Mouse (Mus musculus) left cerebral cortex, postnatal 4 days (tissue): ENCODE measurements at regions not wholly inside any gene's neighbourhood (a gene's known extent, or its start where the extent isn't known, plus 50 kb on each side); places are given as distances from the start of the nearest gene placed in this dataset.

Experiments
- DNase-seq: peaks from one replicate; pipeline ENCODE4 v3.0.0-alpha.2; 2022
- intact Hi-C: fragments of 180-260 bp; cut with DNase I; formaldehyde crosslinking; loops from one replicate; pipeline ENCODE4 v1.15.1; 2025

GRCm38 (mm10) chr5:74776081-74776480 lies 73.4 kb upstream of the Lnx1 start:
- DNase-seq: no peak

GRCm38 (mm10) chr5:74775596-74775995 lies 72.9 kb upstream of the Lnx1 start:
- intact Hi-C loops: no loop called here
- DNase-seq: no peak

More at GRCm38 (mm10) chr5:74776081-74776480, 73.4 kb upstream of the Lnx1 start:
- intact Hi-C loops: no loop called here

GRCm38 (mm10) chr5:74773558-74774429 lies 71.1 kb upstream of the Lnx1 start:
- intact Hi-C loops: no loop called here
- DNase-seq: no peak

GRCm38 (mm10) chr5:74771121-74771520 lies 68.4 kb upstream of the Lnx1 start:
- intact Hi-C loops: no loop called here
- DNase-seq: no peak

GRCm38 (mm10) chr5:74769023-74769422 lies 66.3 kb upstream of the Lnx1 start:
- intact Hi-C loops: no loop called here
- DNase-seq: no peak

GRCm38 (mm10) chr5:74767993-74768392 lies 65.3 kb upstream of the Lnx1 start:
- DNase-seq: no peak
- intact Hi-C loops: no loop called here

GRCm38 (mm10) chr5:74766211-74766610 lies 63.5 kb upstream of the Lnx1 start:
- no peak for DNase-seq
- intact Hi-C loops: no loop called here

- DNase-seq: peak; percentile 55
- intact Hi-C loops: no loop called here
Observed at GRCm38 (mm10) chr5:74765061-74765767, 62.5 kb upstream of the Lnx1 start.

- DNase-seq: no peak
- intact Hi-C loops: no loop called here
Observed at GRCm38 (mm10) chr5:74757557-74757956, 54.8 kb upstream of the Lnx1 start.

- DNase-seq: no peak
- intact Hi-C loops: no loop called here
Observed at GRCm38 (mm10) chr5:74752961-74753360, 50.2 kb upstream of the Lnx1 start.
